Mouse (Mus musculus): ENCODE data around the gene Mief1. TPM values are rescaled to one million over a fixed set of nuclear protein-coding genes. Genes with fewer than 3 reads are reported as not detected.

Gene Mief1
- polyA plus RNA-seq, 1 experiment from 2014 or later: 42.7 TPM

DNA sequence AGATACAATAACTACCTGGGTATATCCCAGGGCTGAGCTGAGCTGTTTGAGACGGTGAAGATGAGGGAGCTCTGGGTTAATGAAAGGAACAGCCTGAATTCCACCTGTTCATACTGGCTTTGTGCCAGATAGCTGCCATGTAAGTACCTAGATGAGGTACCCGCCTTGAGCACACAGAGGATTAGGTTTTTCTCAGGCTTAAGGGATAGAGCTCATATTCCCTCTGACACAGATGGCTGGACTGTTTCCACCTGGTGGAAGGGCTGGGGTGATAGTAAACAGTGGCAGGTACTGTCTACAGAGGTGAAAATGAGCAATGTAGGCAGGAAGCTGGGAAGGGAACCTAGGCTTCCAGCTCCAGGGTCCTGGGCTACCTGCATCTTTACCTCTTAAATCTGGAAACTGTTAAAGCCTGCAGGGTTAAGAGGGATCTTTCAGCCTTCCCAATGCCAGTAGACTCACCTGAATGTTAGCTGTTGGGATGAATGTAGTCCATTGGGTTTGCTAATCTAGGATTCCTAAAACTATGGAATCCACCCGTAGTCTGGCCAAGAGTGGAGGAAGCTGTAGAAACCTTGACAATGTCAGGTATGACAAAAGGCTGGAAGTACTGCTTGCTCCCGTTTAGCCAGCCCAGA lies 23.9 kb downstream of the Mief1 start:
- no peak overlapping the region for H3K9ac ChIP-seq (replicated peaks; ENCODE audit: low read depth, low read length)

DNA sequence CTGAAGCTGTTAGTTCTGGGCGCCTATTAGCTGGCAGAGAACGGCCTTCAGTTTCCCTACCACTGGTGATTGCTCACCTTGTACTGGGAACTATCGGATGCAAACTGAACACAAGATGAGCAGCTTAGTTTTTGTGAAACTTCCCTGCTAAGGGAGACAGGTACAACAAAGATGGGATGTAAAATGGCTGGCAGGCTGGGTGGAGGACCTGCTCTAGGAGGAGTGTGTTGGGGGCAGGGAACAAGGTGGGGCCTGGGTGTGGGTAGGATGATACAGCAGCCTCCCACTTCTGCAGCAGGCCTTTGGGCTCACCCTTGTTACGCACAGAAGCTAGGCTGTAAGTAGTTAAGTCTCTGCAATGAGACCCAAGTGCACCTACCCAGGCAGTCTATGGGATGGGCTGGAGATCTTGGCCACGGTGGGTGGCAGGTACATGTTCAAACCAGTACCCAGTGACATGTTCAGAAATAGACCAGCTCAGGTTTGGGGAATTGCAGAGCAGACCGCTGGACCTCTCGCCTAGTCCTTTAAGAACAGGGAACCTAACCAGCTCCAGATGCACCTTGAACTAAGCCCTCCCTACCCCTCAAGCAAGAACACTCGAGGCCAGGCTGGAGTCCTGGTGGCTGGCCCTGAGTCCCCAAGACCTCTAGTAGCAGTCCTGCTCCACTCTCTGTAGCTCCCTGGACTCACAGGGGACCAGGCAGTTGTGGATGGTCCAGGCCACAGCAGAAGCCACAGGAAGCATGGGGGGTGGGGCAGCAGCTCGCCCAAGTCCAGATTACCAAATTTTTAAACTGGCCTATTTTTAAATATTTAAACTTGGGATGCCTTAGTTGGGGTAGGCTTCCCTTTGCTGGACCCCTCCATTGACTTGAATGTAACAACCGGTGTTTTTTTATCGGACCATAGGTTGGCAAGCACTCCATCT lies 24.7 kb downstream of the Mief1 start:
- Histone ChIP-seq H3K27me3 (replicated peaks; ENCODE audit: control insufficient read depth, insufficient read depth, low read length) (no peaks in the 10 kb centered on the region), H3K9me3 (ENCODE audit: control insufficient read depth, low read length) (no peaks in the 10 kb centered on the region), H3K9ac (replicated peaks; ENCODE audit: low read depth, low read length) (no peak overlapping the region), H3K4me2 (ENCODE audit: low read length) (no peak overlapping the region), H3K4me3 (replicated peaks; ENCODE audit: low read length) (no peak overlapping the region), H3K36me3 (ENCODE audit: control insufficient read depth, insufficient read depth) (peaks cover 14% of the 10 kb centered on the region), H3K4me1 (replicated peaks; ENCODE audit: control insufficient read depth, insufficient read depth, low read length) (peaks cover 48% of the 10 kb centered on the region), H3K27ac (ENCODE audit: low read length) (peak overlapping the region; percentile 24; the same call in 1 of the 2 replicates)
- WGBS: 70% methylated on average over 11 of the region's 11 CpGs
- ATAC-seq: no peak

More for the DNA sequence above, 23.9 kb downstream of the Mief1 start:
- Histone ChIP-seq H3K27ac (ENCODE audit: low read length) (peak overlapping the region; percentile 24; the same call in 1 of the 2 replicates), H3K9me3 (ENCODE audit: control insufficient read depth, low read length) (no peaks in the 10 kb centered on the region), H3K4me3 (replicated peaks; ENCODE audit: low read length) (no peak overlapping the region), H3K27me3 (replicated peaks; ENCODE audit: control insufficient read depth, insufficient read depth, low read length) (no peaks in the 10 kb centered on the region), H3K4me2 (ENCODE audit: low read length) (peak overlapping the region; percentile 78), H3K4me1 (replicated peaks; ENCODE audit: control insufficient read depth, insufficient read depth, low read length) (peaks cover 40% of the 10 kb centered on the region), H3K36me3 (ENCODE audit: control insufficient read depth, insufficient read depth) (peaks cover 14% of the 10 kb centered on the region)
- 17% methylated on average over 4 of the region's 4 CpGs for WGBS
- ATAC-seq: no peak

GRCm38 (mm10) chr15:80259406-80260045 lies 25.7 kb downstream of the Mief1 start:
- Histone ChIP-seq H3K9me3 (ENCODE audit: control insufficient read depth, low read length) (no peaks in the 10 kb centered on the region), H3K9ac (replicated peaks; ENCODE audit: low read depth, low read length) (no peak overlapping the region), H3K27me3 (replicated peaks; ENCODE audit: control insufficient read depth, insufficient read depth, low read length) (no peaks in the 10 kb centered on the region), H3K4me2 (ENCODE audit: low read length) (no peak overlapping the region), H3K4me3 (replicated peaks; ENCODE audit: low read length) (no peak overlapping the region), H3K27ac (ENCODE audit: low read length) (no peak overlapping the region), H3K4me1 (replicated peaks; ENCODE audit: control insufficient read depth, insufficient read depth, low read length) (peaks cover 44% of the 10 kb centered on the region), H3K36me3 (ENCODE audit: control insufficient read depth, insufficient read depth) (peaks cover 14% of the 10 kb centered on the region)
- ATAC-seq: no peak
- 65% methylated on average over 8 of the region's 8 CpGs for WGBS

DNA sequence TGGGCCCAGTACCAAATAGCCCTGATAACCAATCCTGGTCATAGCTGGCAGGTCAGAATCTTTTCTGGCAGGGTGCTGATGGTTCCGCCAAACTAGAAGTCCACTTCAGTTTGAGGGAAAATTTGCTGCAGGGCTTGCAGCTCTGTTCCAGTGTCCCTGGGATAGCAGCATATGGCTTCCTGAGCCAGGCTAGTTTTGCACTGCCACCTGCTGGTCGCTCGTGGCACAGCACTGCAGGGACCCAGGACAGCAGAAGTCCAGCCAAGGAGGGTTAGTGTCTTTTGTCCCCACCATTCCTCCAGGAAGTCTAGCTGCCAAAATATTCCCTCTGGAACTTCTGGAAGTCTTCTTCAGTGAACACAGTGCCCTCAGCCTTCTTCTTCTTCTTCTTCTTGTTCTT lies 26.9 kb downstream of the Mief1 start:
- no peak for ATAC-seq
- no peak overlapping the region for H3K4me2 ChIP-seq (ENCODE audit: low read length)
- peaks cover 45% of the 10 kb centered on the region for H3K4me1 ChIP-seq (replicated peaks; ENCODE audit: control insufficient read depth, insufficient read depth, low read length)
- H3K9ac ChIP-seq (replicated peaks; ENCODE audit: low read depth, low read length): no peak overlapping the region
- H3K27ac ChIP-seq (ENCODE audit: low read length): no peak overlapping the region
- WGBS: 16% methylated on average over 3 of the region's 3 CpGs
- no peaks in the 10 kb centered on the region for H3K27me3 ChIP-seq (replicated peaks; ENCODE audit: control insufficient read depth, insufficient read depth, low read length)
- H3K9me3 ChIP-seq (ENCODE audit: control insufficient read depth, low read length): no peaks in the 10 kb centered on the region
- no peak overlapping the region for H3K4me3 ChIP-seq (replicated peaks; ENCODE audit: low read length)
- H3K36me3 ChIP-seq (ENCODE audit: control insufficient read depth, insufficient read depth): peaks cover 14% of the 10 kb centered on the region

- Histone ChIP-seq H3K9ac (replicated peaks; ENCODE audit: low read depth, low read length) (no peak overlapping the region), H3K36me3 (ENCODE audit: control insufficient read depth, insufficient read depth) (peaks cover 14% of the 10 kb centered on the region), H3K4me1 (replicated peaks; ENCODE audit: control insufficient read depth, insufficient read depth, low read length) (peaks cover 45% of the 10 kb centered on the region), H3K27me3 (replicated peaks; ENCODE audit: control insufficient read depth, insufficient read depth, low read length) (no peaks in the 10 kb centered on the region), H3K4me2 (ENCODE audit: low read length) (no peak overlapping the region), H3K4me3 (replicated peaks; ENCODE audit: low read length) (no peak overlapping the region), H3K27ac (ENCODE audit: low read length) (no peak overlapping the region), H3K9me3 (ENCODE audit: control insufficient read depth, low read length) (no peaks in the 10 kb centered on the region)
- ATAC-seq: no peak
- WGBS: 91% methylated on average over 7 of the region's 7 CpGs
Observed at GRCm38 (mm10) chr15:80261100-80261499, 27.3 kb downstream of the Mief1 start.

GRCm38 (mm10) chr15:80263610-80264575 lies 30.1 kb downstream of the Mief1 start, which contains the start of gene Rps19bp1:
Gene Rps19bp1 (minus strand): TSS chr15:80264315.
- peak within 1 kb of the TSS; percentile 73 for H3K4me2 ChIP-seq (ENCODE audit: low read length)
- H3K27me3 ChIP-seq (replicated peaks; ENCODE audit: control insufficient read depth, insufficient read depth, low read length): no peaks in the 10 kb centered on the region
- H3K4me3 ChIP-seq (replicated peaks; ENCODE audit: low read length): peak within 1 kb of the TSS; percentile 67
- H3K9ac ChIP-seq (replicated peaks; ENCODE audit: low read depth, low read length): peak within 1 kb of the TSS; percentile 70
- WGBS: 1% methylated on average over 66 of the region's 66 CpGs
- peaks cover 23% of the 10 kb centered on the region for H3K4me1 ChIP-seq (replicated peaks; ENCODE audit: control insufficient read depth, insufficient read depth, low read length)
- no peaks in the 10 kb centered on the region for H3K36me3 ChIP-seq (ENCODE audit: control insufficient read depth, insufficient read depth)
- 0 out of 2 replicates have a peak within 1 kb of the TSS, but pooled peaks have one; percentile 41 for H3K27ac ChIP-seq (ENCODE audit: low read length)
- no peaks in the 10 kb centered on the region for H3K9me3 ChIP-seq (ENCODE audit: control insufficient read depth, low read length)
- peak; percentile 94 for ATAC-seq

- Histone ChIP-seq H3K4me2 (ENCODE audit: low read length) (no peak overlapping the region), H3K4me3 (replicated peaks; ENCODE audit: low read length) (no peak overlapping the region), H3K27ac (ENCODE audit: low read length) (no peak overlapping the region), H3K9me3 (ENCODE audit: control insufficient read depth, low read length) (0 out of 2 replicates have a peak, but pooled peaks cover 2% of the 10 kb centered on the region), H3K27me3 (replicated peaks; ENCODE audit: control insufficient read depth, insufficient read depth, low read length) (no peaks in the 10 kb centered on the region), H3K36me3 (ENCODE audit: control insufficient read depth, insufficient read depth) (no peaks in the 10 kb centered on the region), H3K9ac (replicated peaks; ENCODE audit: low read depth, low read length) (no peak overlapping the region), H3K4me1 (replicated peaks; ENCODE audit: control insufficient read depth, insufficient read depth, low read length) (peaks cover 19% of the 10 kb centered on the region)
- 0% methylated on average over 2 of the region's 2 CpGs for WGBS
- ATAC-seq: peak; percentile 44; the same call in 1 of the 2 replicates
Observed at GRCm38 (mm10) chr15:80266281-80266680, 32.5 kb downstream of the Mief1 start.

DNA sequence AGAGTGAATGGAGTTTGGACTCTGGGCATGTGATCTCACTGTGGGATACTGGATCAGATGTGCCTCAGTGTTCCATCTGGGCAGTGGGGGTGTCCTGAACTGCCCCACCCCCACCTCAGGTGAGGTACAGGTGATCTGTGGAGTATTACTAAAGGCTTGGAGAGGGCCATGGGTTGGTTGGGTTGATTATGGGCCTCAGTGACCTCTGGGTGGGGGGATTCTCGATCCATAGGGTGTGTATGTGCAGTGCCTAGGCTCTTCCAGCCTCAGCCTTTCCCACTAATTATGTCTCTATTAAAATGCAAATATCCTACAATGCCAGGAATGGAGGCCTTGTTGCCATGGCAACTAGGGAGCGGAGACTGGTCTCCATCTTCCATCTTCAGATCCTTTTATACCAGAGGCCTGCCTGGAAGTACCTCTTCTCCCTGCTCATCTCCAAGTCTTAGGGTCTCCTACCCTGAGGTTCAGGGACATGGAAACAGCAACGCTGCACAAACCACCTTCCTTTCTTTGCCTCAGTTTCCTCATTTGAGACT lies 38.1 kb downstream of the Mief1 start:
- H3K9ac ChIP-seq (replicated peaks; ENCODE audit: low read depth, low read length): no peak overlapping the region
- whole genome bisulfite sequencing: 27% methylated on average over 3 of the region's 3 CpGs
- ATAC-seq: no peak
- H3K36me3 ChIP-seq (ENCODE audit: control insufficient read depth, insufficient read depth): no peaks in the 10 kb centered on the region
- H3K27me3 ChIP-seq (replicated peaks; ENCODE audit: control insufficient read depth, insufficient read depth, low read length): no peaks in the 10 kb centered on the region
- H3K4me3 ChIP-seq (replicated peaks; ENCODE audit: low read length): no peak overlapping the region
- no peak overlapping the region for H3K27ac ChIP-seq (ENCODE audit: low read length)
- 0 out of 2 replicates have a peak, but pooled peaks cover 2% of the 10 kb centered on the region for H3K9me3 ChIP-seq (ENCODE audit: control insufficient read depth, low read length)
- peaks cover 8% of the 10 kb centered on the region for H3K4me1 ChIP-seq (replicated peaks; ENCODE audit: control insufficient read depth, insufficient read depth, low read length)
- H3K4me2 ChIP-seq (ENCODE audit: low read length): no peak overlapping the region
